Mouse (Mus musculus) c-Kit-positive CD71-negative TER-119-negative erythroid progenitor cells, embryonic 14.5 days (primary cell): Measurements from ENCODE around the gene Gstp2.
A peak's percentile ranks its signal among the peaks of the same experiment; 100 is the strongest.
"Not testable (repeated sequence)": the region's sequence is repeated elsewhere in the genome, so short reads cannot be mapped to it uniquely, and the experiment has no call there.

Experiments used
- DNase-seq: peaks from one replicate; pipeline ENCODE4 v3.0.0-alpha.2; 2013; ENCODE audit warnings: low read depth

Gstp2 gene

GRCm38 (mm10) chr19:4070311-4070710, 24.5 kb upstream of the Gstp2 start:
- DNase-seq = no peak

- DNase-seq = no peak
These were observed 23.0 kb upstream of the Gstp2 start for GRCm38 (mm10) chr19:4068717-4069410.

- not testable (repeated sequence) for DNase-seq
These were observed 22.4 kb upstream of the Gstp2 start for GRCm38 (mm10) chr19:4068242-4068641.

GRCm38 (mm10) chr19:4066877-4067276, 21.1 kb upstream of the Gstp2 start:
- DNase-seq = no peak

GRCm38 (mm10) chr19:4066280-4066679, 20.5 kb upstream of the Gstp2 start:
- no peak for DNase-seq

- DNase-seq = not testable (repeated sequence)
These were observed 18.7 kb upstream of the Gstp2 start for GRCm38 (mm10) chr19:4064501-4064900.

- not testable (repeated sequence) for DNase-seq
These were observed 17.5 kb upstream of the Gstp2 start for GRCm38 (mm10) chr19:4063357-4063756.

GRCm38 (mm10) chr19:4060899-4061465, 15.2 kb upstream of the Gstp2 start:
- DNase-seq = no peak

GRCm38 (mm10) chr19:4060044-4060898, 14.4 kb upstream of the Gstp2 start:
- not testable (repeated sequence) for DNase-seq

GRCm38 (mm10) chr19:4059069-4059740, 13.4 kb upstream of the Gstp2 start, which contains the start of gene Gstp3:
Gstp3 (minus strand) TSS chr19:4059569.
- DNase-seq = no peak

- no peak for DNase-seq
These were observed 12.8 kb upstream of the Gstp2 start for GRCm38 (mm10) chr19:4058581-4058980.

GRCm38 (mm10) chr19:4057962-4058361, 12.1 kb upstream of the Gstp2 start:
- no peak for DNase-seq

GRCm38 (mm10) chr19:4057389-4057788, 11.6 kb upstream of the Gstp2 start:
- DNase-seq = no peak

GRCm38 (mm10) chr19:4056727-4057126, 10.9 kb upstream of the Gstp2 start:
- DNase-seq = no peak

GRCm38 (mm10) chr19:4055947-4056693, 10.3 kb upstream of the Gstp2 start:
- no peak for DNase-seq

- DNase-seq = no peak
These were observed 9.6 kb upstream of the Gstp2 start for GRCm38 (mm10) chr19:4055216-4055946.

GRCm38 (mm10) chr19:4054613-4055012, 8.8 kb upstream of the Gstp2 start:
- DNase-seq = no peak

- DNase-seq = no peak
These were observed 6.8 kb upstream of the Gstp2 start for GRCm38 (mm10) chr19:4052516-4053030.

- peak; percentile 71 for DNase-seq
These were observed 6.1 kb upstream of the Gstp2 start for GRCm38 (mm10) chr19:4051741-4052515.

GRCm38 (mm10) chr19:4051016-4051415, 5.2 kb upstream of the Gstp2 start:
- DNase-seq = no peak
